Mouse (Mus musculus) embryonic facial prominence, embryonic 13.5 days (tissue): ENCODE measurements around the gene Pmf1. TPM values are rescaled to one million over a fixed set of nuclear protein-coding genes. Genes with fewer than 3 reads are reported as not detected.

Experiments used
- ATAC-seq: fragments of 200-750 bp; cut with Nextera tagmentation; 2 replicates; pipeline ENCODE4 v1.8.0; 2017; ENCODE audit warnings: low read depth; ENCODE audit not compliant: insufficient number of reproducible peaks, insufficient read depth, low FRiP score, low TSS enrichment
- H3K27ac ChIP-seq: fragments of 300-500 bp; sonication (generic); 2 replicates; pipeline ENCODE4 v1.5.1; 2015; ENCODE audit warnings: moderate library complexity, mild to moderate bottlenecking, inconsistent platforms
- H3K27me3 ChIP-seq: fragments of 300-500 bp; sonication (generic); 2 replicates; pipeline ENCODE4 v1.6.1; 2015; ENCODE audit warnings: mild to moderate bottlenecking, inconsistent platforms
- H3K36me3 ChIP-seq: fragments of 300-500 bp; sonication (generic); 2 replicates; pipeline ENCODE4 v1.6.1; 2015; ENCODE audit warnings: mild to moderate bottlenecking, inconsistent platforms
- H3K4me1 ChIP-seq: fragments of 300-500 bp; sonication (generic); 2 replicates; pipeline ENCODE4 v1.6.1; 2015; ENCODE audit warnings: inconsistent platforms
- H3K4me2 ChIP-seq: fragments of 300-500 bp; sonication (generic); 2 replicates; pipeline ENCODE4 v1.6.1; 2015; ENCODE audit warnings: moderate library complexity, mild to moderate bottlenecking, inconsistent platforms
- H3K4me3 ChIP-seq: fragments of 300-500 bp; sonication (generic); 2 replicates; pipeline ENCODE4 v1.5.1; 2015; ENCODE audit warnings: mild to moderate bottlenecking, inconsistent platforms
- H3K9ac ChIP-seq: fragments of 300-500 bp; sonication (generic); 2 replicates; pipeline ENCODE4 v1.6.1; 2015; ENCODE audit warnings: mild to moderate bottlenecking, inconsistent platforms
- H3K9me3 ChIP-seq: fragments of 300-500 bp; sonication (generic); 2 replicates; pipeline ENCODE4 v1.6.1; 2016; ENCODE audit warnings: inconsistent platforms
- WGBS: fragments of 180-500 bp; shearing (Covaris S2); methylation state at CpG from one replicate; pipeline ENCODE4 v1.1.7; 2015; ENCODE audit warnings: mixed read lengths; 5-methylcytosine and 5-hydroxymethylcytosine counted together
- polyA plus RNA-seq: library from polyadenylated mRNA; unstranded; fragments of >200 nt; fragmentation: Nextera tagmentation; extraction: Ambion mirVana; gene quantifications from 2 replicates; pipeline ENCODE4 v1.2.1, GENCODE M21; 2015

Pmf1 gene
- polyA plus RNA-seq, 1 experiment from 2014 or later = 153 TPM

DNA sequence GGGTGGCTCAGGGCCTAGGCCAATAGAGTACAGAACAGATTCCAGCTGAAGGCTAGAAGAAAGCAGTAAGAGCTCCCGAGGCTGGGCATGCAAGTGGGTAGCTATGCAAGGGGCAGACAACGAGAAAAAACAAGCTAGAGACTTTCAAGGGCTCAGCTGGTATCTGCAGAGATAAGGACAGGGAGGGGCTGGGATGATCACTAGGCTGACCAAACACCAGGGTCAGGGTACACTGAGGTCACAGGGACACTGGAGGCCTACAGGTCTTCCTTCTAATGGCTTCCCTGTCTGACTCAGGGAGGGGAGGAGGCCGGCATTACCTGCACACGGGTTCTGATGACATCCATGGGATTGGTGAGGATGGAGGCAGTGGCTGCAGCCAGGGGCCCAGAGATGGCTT lies 5.5 kb upstream of the Pmf1 start:
- Histone ChIP-seq H3K36me3 (peaks cover 91% of the 10 kb centered on the region), H3K4me1 (peaks cover 3% of the 10 kb centered on the region; the same call in 1 of the 2 replicates), H3K9ac (peak overlapping the region; percentile 49; the same call in 1 of the 2 replicates), H3K4me2 (no peak overlapping the region), H3K27me3 (no peaks in the 10 kb centered on the region), H3K9me3 (no peaks in the 10 kb centered on the region), H3K4me3 (no peak overlapping the region), H3K27ac (no peak overlapping the region)
- ATAC-seq = no peak
- 92% methylated on average over 4 of the region's 4 CpGs for WGBS

DNA sequence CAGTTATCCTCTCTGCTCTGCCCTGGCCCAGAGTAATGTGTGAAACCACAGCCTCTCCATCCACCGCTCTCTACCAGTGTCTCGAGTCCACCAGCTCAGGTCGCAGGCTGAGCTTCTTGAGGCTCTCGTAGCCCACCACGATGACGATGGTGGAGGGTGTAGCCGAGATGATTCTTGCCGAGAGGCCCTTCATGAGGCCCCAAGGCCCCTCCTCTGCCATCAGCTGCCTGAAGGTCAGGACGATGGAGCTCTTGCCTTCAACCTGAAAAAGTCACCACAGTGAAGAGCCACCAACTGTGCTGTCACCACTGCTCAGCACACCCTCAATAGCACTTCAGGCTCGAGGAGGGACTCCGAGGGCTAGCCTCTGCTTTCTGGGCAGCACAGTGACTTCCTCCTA lies 2.5 kb upstream of the Pmf1 start:
- Histone ChIP-seq H3K9me3 (no peaks in the 10 kb centered on the region), H3K4me1 (peaks cover 24% of the 10 kb centered on the region), H3K27me3 (no peaks in the 10 kb centered on the region), H3K4me3 (no peak overlapping the region), H3K36me3 (peaks cover 61% of the 10 kb centered on the region), H3K27ac (no peak overlapping the region), H3K9ac (peak overlapping the region; percentile 17; the same call in 1 of the 2 replicates), H3K4me2 (no peak overlapping the region)
- ATAC-seq = no peak
- WGBS = 86% methylated on average over 11 of the region's 11 CpGs

DNA sequence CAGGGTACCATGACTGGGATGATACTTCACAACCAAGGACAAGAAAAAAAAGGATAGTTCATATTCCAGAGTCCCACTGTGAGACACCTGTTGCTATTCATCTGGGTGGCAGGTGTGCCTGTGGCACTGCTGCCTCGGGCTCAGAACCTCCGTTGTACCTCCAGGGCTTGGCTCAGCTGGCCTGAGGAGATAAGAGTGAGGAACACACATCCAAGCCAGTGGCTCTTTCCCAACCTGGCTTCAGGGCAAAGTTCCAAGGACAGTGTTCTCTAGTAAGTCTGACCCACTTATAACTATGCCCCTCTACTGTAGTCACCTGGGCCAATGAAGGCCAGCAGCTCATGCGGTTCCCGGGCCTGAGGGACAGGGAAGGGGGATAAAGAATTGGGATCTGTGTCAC lies 1.6 kb upstream of the Pmf1 start:
- peaks cover 54% of the 10 kb centered on the region for H3K36me3 ChIP-seq
- no peak overlapping the region for H3K4me3 ChIP-seq
- H3K27me3 ChIP-seq = no peaks in the 10 kb centered on the region
- peaks cover 31% of the 10 kb centered on the region for H3K4me1 ChIP-seq
- ATAC-seq = no peak
- no peak overlapping the region for H3K27ac ChIP-seq
- 83% methylated on average over 4 of the region's 4 CpGs for WGBS
- no peaks in the 10 kb centered on the region for H3K9me3 ChIP-seq
- no peak overlapping the region for H3K9ac ChIP-seq
- H3K4me2 ChIP-seq = no peak overlapping the region

- 27% methylated on average over 7 of the region's 7 CpGs for WGBS
Observed at GRCm38 (mm10) chr3:88410645-88411031, 507 bp upstream of the Pmf1 start.

GRCm38 (mm10) chr3:88408953-88409352 lies 1.2 kb downstream of the Pmf1 start:
- Histone ChIP-seq H3K4me2 (peak overlapping the region; percentile 68), H3K4me3 (peak overlapping the region; percentile 66), H3K36me3 (peaks cover 34% of the 10 kb centered on the region), H3K9ac (peak overlapping the region; percentile 86), H3K27me3 (no peaks in the 10 kb centered on the region), H3K4me1 (peaks cover 31% of the 10 kb centered on the region), H3K9me3 (no peaks in the 10 kb centered on the region), H3K27ac (peak overlapping the region; percentile 95; the same call in 1 of the 2 replicates)
- 55% methylated on average over 5 of the region's 5 CpGs for WGBS
- ATAC-seq = no peak

More at GRCm38 (mm10) chr3:88410645-88411031, 507 bp upstream of the Pmf1 start:
- ATAC-seq = no peak
- peak overlapping the region; percentile 66 for H3K4me3 ChIP-seq
- peak overlapping the region; percentile 95 for H3K27ac ChIP-seq
- peak overlapping the region; percentile 68 for H3K4me2 ChIP-seq
- H3K9me3 ChIP-seq = no peaks in the 10 kb centered on the region
- peak overlapping the region; percentile 86; the same call in 1 of the 2 replicates for H3K9ac ChIP-seq
- no peaks in the 10 kb centered on the region for H3K27me3 ChIP-seq
- peaks cover 43% of the 10 kb centered on the region for H3K36me3 ChIP-seq
- H3K4me1 ChIP-seq = peaks cover 31% of the 10 kb centered on the region

DNA sequence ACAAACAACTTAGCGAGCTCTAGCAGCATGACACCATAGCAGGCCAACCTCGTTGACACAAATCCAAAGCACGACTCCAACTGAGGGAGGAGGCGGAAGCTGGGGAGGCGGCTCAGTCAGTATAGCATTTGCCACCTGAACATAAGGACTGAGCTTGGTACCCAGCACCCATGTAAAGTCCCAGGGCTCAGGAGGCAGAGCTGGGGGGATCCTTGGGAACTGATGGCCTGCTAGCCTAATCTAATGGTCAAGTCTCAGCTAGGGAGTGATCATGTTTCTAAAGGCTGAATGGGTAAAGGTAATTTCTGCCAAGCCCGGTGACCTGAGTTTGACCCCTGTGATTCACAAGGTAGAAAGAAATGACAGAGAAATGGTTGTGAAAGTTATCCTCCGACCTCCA lies 2.6 kb downstream of the Pmf1 start:
- Histone ChIP-seq H3K4me3 (no peak overlapping the region), H3K9ac (peak overlapping the region; percentile 86; the same call in 1 of the 2 replicates)
- 50% methylated on average over 7 of the region's 7 CpGs for WGBS

GRCm38 (mm10) chr3:88407090-88407489 lies 3.0 kb downstream of the Pmf1 start:
- no peak for ATAC-seq

More for the DNA sequence above, 2.6 kb downstream of the Pmf1 start:
- Histone ChIP-seq H3K36me3 (peaks cover 36% of the 10 kb centered on the region), H3K9me3 (no peaks in the 10 kb centered on the region), H3K27me3 (no peaks in the 10 kb centered on the region), H3K27ac (no peak overlapping the region), H3K4me2 (no peak overlapping the region), H3K4me1 (peaks cover 31% of the 10 kb centered on the region)
- no peak for ATAC-seq

GRCm38 (mm10) chr3:88403522-88404230 lies 6.5 kb downstream of the Pmf1 start:
- Histone ChIP-seq H3K9ac (0 out of 2 replicates have a peak overlapping the region, but pooled peaks have one; percentile 21), H3K36me3 (peaks cover 40% of the 10 kb centered on the region), H3K9me3 (no peaks in the 10 kb centered on the region), H3K4me2 (no peak overlapping the region), H3K4me3 (no peak overlapping the region), H3K27me3 (no peaks in the 10 kb centered on the region), H3K27ac (no peak overlapping the region), H3K4me1 (peaks cover 17% of the 10 kb centered on the region)
- no peak for ATAC-seq
- 92% methylated on average over 10 of the region's 10 CpGs for WGBS

More at GRCm38 (mm10) chr3:88407090-88407489, 3.0 kb downstream of the Pmf1 start:
- 4% methylated on average over 2 of the region's 2 CpGs for WGBS
- peaks cover 32% of the 10 kb centered on the region for H3K36me3 ChIP-seq
- peak overlapping the region; percentile 11; the same call in 1 of the 2 replicates for H3K9ac ChIP-seq
- no peaks in the 10 kb centered on the region for H3K27me3 ChIP-seq
- H3K9me3 ChIP-seq = no peaks in the 10 kb centered on the region
- H3K4me1 ChIP-seq = peaks cover 31% of the 10 kb centered on the region
- no peak overlapping the region for H3K4me3 ChIP-seq
- no peak overlapping the region for H3K4me2 ChIP-seq
- H3K27ac ChIP-seq = no peak overlapping the region

GRCm38 (mm10) chr3:88398666-88399065 lies 11.5 kb downstream of the Pmf1 start:
- Histone ChIP-seq H3K9ac (no peak overlapping the region), H3K27ac (no peak overlapping the region), H3K4me1 (no peaks in the 10 kb centered on the region), H3K4me2 (no peak overlapping the region), H3K9me3 (no peaks in the 10 kb centered on the region), H3K4me3 (no peak overlapping the region), H3K36me3 (peaks cover 61% of the 10 kb centered on the region), H3K27me3 (no peaks in the 10 kb centered on the region)
- WGBS = 74% methylated on average over 2 of the region's 2 CpGs
- ATAC-seq = no peak

GRCm38 (mm10) chr3:88395742-88396141 lies 14.4 kb downstream of the Pmf1 start:
- Histone ChIP-seq H3K27me3 (no peaks in the 10 kb centered on the region), H3K27ac (no peak overlapping the region), H3K9ac (no peak overlapping the region), H3K9me3 (no peaks in the 10 kb centered on the region), H3K36me3 (peaks cover 49% of the 10 kb centered on the region), H3K4me2 (no peak overlapping the region), H3K4me1 (no peaks in the 10 kb centered on the region), H3K4me3 (no peak overlapping the region)
- 84% methylated on average over 8 of the region's 8 CpGs for WGBS
- ATAC-seq = no peak

DNA sequence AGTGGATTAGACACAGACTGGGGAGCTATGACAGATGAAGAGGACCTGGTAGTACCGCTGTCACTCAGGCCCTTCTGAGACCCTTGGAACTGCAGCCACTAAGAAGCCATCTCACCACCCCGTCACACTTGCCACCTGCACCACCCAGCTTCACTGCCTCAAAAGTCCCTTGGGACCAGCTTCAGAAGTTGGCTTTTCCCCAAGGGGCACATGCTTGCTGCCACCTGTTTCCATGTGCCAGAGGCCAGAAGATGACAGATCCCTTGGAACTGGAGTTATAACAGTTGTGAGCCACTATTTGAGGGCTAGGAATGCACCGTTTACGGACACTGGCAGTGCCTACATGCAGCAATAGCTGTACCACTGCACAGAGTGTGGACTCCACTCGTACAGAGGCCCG lies 14.8 kb downstream of the Pmf1 start:
- ATAC-seq = no peak
- Histone ChIP-seq H3K36me3 (peaks cover 53% of the 10 kb centered on the region), H3K27me3 (no peaks in the 10 kb centered on the region), H3K4me1 (no peaks in the 10 kb centered on the region), H3K4me3 (no peak overlapping the region), H3K9me3 (no peaks in the 10 kb centered on the region), H3K27ac (no peak overlapping the region), H3K9ac (no peak overlapping the region), H3K4me2 (no peak overlapping the region)
- 92% methylated on average over 6 of the region's 6 CpGs for WGBS

DNA sequence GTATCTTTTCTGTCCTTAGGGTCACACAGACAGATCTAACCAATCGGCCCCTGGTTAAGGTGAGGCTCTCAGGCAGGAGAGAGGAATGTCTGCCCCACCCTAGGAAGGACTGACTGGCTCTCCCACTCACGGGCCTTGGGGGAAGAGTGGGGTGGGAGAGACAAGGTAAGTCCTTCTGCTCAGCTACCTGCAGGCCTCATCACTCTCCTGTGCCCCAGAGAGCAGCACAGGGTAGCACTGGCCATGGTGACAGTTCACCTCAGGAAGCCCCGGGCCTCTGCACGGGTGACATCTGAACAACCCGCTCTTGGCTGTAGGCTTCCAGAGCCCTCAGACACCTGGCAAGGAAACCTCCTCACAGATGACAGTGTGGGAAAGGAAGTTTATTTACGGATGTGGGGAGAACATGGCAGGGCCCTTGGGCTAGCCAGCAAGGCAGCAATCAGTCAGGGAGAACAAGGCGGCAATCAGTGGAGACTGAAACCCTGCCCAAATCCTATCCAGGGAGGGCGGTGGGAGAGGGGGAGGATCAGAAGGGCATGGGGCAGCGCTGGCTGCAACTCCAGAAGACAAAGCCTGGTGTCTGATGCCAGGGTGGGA lies 16.3 kb downstream of the Pmf1 start:
- no peaks in the 10 kb centered on the region for H3K27me3 ChIP-seq
- H3K4me3 ChIP-seq = no peak overlapping the region
- no peaks in the 10 kb centered on the region for H3K9me3 ChIP-seq
- no peaks in the 10 kb centered on the region for H3K4me1 ChIP-seq
- H3K4me2 ChIP-seq = no peak overlapping the region
- H3K27ac ChIP-seq = no peak overlapping the region
- no peak overlapping the region for H3K9ac ChIP-seq
- peaks cover 47% of the 10 kb centered on the region for H3K36me3 ChIP-seq
- 82% methylated on average over 9 of the region's 9 CpGs for WGBS
- ATAC-seq = no peak
